Mouse (Mus musculus): Measurements from ENCODE around the gene Tgfb1i1.

DNA sequence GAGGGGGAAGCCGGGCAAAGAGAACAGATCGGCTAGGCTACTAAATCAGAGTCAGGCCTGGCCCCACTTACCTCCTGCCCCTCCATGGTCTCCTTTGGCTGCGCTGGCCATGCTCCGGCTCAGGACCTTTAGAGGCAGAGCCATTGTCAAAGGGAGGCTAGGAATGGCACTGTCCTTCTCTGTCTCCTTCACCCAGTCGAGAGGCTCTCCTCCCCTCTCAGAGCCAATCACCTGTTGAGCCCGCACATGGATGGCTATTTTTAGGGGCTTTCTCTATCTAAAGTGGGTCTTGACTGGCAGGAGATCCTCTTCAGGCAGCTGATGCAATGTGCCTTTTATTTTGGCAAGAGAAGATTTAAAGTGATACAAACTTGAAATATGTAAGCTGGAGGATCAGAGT, 40.5 kb upstream of the Tgfb1i1 start, which contains the start of gene Cox6a2:
- no peak for TF ChIP-seq EP300 (IDR thresholded peaks at IDR 0.05)
- TF ChIP-seq CTCF (IDR thresholded peaks at IDR 0.05), result no peak

Measured in lung, postnatal 0 days (tissue).